Mouse (Mus musculus) brain, embryonic 14.5 days (tissue): Measurements from ENCODE around the gene Dip2b.

Source experiments
- CTCF ChIP-seq: fragments of 200-500 bp; IDR thresholded peaks from 2 replicates; pipeline ENCODE4 v1.5.1; 2012; ENCODE audit warnings: inconsistent platforms, mild to moderate bottlenecking, moderate library complexity, borderline replicate concordance; ENCODE audit not compliant: insufficient read depth, insufficient read length; ENCODE audit errors: extremely low read depth
- POLR2A ChIP-seq: fragments of 200-500 bp; IDR thresholded peaks from 2 replicates; pipeline ENCODE4 v1.6.1; 2012; ENCODE audit warnings: mild to moderate bottlenecking, inconsistent platforms, borderline replicate concordance; ENCODE audit not compliant: poor library complexity, insufficient read depth, insufficient read length, severe bottlenecking; ENCODE audit errors: extremely low read depth

GRCm38 (mm10) chr15:100058143-100058542 is 19.7 kb downstream of the Dip2b start:
- no peak for TF ChIP-seq CTCF
- TF ChIP-seq POLR2A: no peak
